Mouse (Mus musculus): ENCODE measurements around the gene Rere.

The Rere gene

GRCm38 (mm10) chr4:150441931-150442330 lies 160.5 kb downstream of the Rere start:
- DNase-seq, result no peak

GRCm38 (mm10) chr4:150444068-150444467 lies 162.6 kb downstream of the Rere start:
- DNase-seq, result no peak

- peak; percentile 66 for DNase-seq
Measured at GRCm38 (mm10) chr4:150446617-150447016, 165.2 kb downstream of the Rere start.

- DNase-seq, result no peak
Measured at GRCm38 (mm10) chr4:150447517-150447916, 166.1 kb downstream of the Rere start.

- DNase-seq, result no peak
Measured at GRCm38 (mm10) chr4:150448433-150448832, 167.0 kb downstream of the Rere start.

GRCm38 (mm10) chr4:150450081-150450691 lies 168.7 kb downstream of the Rere start:
- no peak for DNase-seq

- peak; percentile 70 for DNase-seq
Measured at GRCm38 (mm10) chr4:150452155-150452847, 170.9 kb downstream of the Rere start.

- no peak for DNase-seq
Measured at GRCm38 (mm10) chr4:150454571-150455306, 173.3 kb downstream of the Rere start.

- DNase-seq, result no peak
Measured at GRCm38 (mm10) chr4:150455750-150456149, 174.3 kb downstream of the Rere start.

GRCm38 (mm10) chr4:150456452-150456851 lies 175.0 kb downstream of the Rere start:
- no peak for DNase-seq

- DNase-seq, result no peak
Measured at GRCm38 (mm10) chr4:150456886-150457285, 175.4 kb downstream of the Rere start.

- DNase-seq, result no peak
Measured at GRCm38 (mm10) chr4:150457353-150457752, 175.9 kb downstream of the Rere start.

GRCm38 (mm10) chr4:150457771-150458170 lies 176.3 kb downstream of the Rere start:
- no peak for DNase-seq

GRCm38 (mm10) chr4:150459022-150459794 lies 177.8 kb downstream of the Rere start:
- DNase-seq, result no peak

- DNase-seq, result no peak
Measured at GRCm38 (mm10) chr4:150460451-150460850, 179.0 kb downstream of the Rere start.

GRCm38 (mm10) chr4:150461011-150461410 lies 179.6 kb downstream of the Rere start:
- no peak for DNase-seq

- DNase-seq, result no peak
Measured at GRCm38 (mm10) chr4:150461427-150462189, 180.2 kb downstream of the Rere start.

- peak; percentile 80 for DNase-seq
Measured at GRCm38 (mm10) chr4:150462367-150462766, 180.9 kb downstream of the Rere start.

GRCm38 (mm10) chr4:150465759-150466158 lies 184.3 kb downstream of the Rere start:
- peak; percentile 84 for DNase-seq

- peak; percentile 36 for DNase-seq
Measured at GRCm38 (mm10) chr4:150469274-150469673, 187.8 kb downstream of the Rere start.

GRCm38 (mm10) chr4:150470674-150471328 lies 189.4 kb downstream of the Rere start:
- DNase-seq, result no peak
